Mouse (Mus musculus) adrenal gland, postnatal 10 days (tissue): ENCODE measurements around the gene Snrnp200. TPM values are rescaled to one million over a fixed set of nuclear protein-coding genes. Genes with fewer than 3 reads are reported as not detected.
A peak's percentile ranks its signal among the peaks of the same experiment; 100 is the strongest.
"Not testable (repeated sequence)": the region's sequence is repeated elsewhere in the genome, so short reads cannot be mapped to it uniquely, and the experiment has no call there.

Experiments
- DNase-seq: peaks from one replicate; pipeline ENCODE4 v3.0.0; 2021; ENCODE audit warnings: mixed read lengths
- total RNA-seq, 2 experiments: library from RNA; stranded (reverse); gene quantifications; 2 replicates each; pipeline ENCODE4 v1.2.3; 2021

The Snrnp200 gene
- total RNA-seq, 2 experiments from 2014 or later, result 58.9 to 70.8 TPM

DNA sequence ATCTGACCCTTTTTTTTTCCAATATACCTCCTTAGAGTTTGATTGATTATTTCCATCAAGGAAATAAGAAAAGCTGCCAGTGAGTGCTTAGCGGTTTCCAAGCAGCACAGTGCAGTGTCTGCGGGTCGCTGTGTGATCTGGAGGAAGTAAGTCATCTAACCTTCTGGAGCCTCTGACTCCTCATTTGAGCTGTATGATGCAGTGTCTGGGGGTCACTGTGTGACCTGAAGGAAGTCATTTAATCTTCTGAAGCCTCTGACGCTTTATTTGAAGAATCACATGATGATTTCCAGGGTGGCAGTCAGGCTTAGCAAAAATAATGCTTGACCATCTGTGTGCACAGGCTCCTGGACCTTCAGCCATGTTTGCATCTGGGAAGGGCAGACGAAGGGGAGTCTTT, 44.6 kb downstream of the Snrnp200 start:
- DNase-seq, result no peak

DNA sequence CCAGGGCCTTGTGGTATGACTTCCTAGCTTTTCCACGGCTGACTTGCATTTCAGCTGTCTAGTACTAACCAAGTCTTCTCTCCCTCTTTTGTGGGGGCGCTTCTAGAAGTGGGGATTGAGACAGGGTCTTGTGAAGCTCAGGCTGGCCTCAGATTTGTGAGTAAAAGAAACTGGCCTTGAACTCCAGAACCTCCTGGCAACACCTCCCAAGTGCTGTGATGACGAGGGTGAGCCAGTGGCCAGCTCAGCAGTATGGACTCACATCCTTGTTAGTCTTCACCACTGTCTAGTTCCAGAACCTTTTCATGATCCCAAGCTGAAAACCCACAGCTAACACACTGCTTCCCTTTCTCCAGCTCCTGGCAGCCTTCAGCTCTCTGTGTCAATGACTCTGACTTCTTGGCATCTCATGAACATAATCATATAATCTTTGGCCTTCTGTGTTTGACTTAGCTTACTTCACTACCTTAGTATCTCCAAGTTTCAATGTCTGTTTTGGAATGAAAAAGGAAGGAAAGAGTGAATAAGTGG, 46.5 kb downstream of the Snrnp200 start:
- DNase-seq, result no peak

DNA sequence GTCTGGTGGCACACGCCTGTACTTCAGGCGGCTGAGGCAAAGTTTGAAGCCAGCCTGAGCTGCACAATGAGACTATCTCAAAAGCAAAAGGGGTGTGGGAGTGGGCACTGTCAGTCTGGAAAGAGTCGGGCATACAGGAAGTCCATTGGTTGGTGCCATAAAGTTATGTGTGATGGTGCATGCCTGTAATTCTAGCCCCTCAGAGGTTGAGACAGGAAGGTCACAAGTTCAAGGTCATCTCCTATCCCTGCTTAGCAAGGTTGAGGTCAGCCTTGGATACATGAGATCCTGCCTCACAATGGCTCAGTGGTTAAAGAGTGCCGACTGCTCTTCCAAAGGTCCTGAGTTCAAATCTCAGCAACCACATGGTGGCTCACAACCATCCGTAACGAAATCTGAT, 47.1 kb downstream of the Snrnp200 start:
- no peak for DNase-seq

DNA sequence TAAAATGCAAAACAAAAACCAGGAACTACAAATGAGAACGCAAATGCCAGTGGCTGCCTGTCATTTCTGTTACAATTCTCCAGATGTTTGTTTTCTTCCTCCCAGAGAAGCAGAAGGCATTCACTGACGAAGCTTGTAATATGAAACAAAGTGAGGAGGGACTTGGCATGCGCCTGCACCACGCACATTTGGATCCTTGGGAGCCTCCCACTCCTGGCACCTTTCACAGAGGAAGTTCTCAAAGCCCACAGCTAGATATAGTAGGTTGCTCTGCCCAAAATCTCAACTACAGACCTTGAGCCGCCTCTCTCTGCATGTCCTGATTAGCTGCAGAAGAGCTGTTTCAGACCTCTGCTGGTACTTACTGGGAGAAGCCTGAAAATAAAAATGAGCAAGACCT, 51.2 kb downstream of the Snrnp200 start:
- DNase-seq, result no peak

DNA sequence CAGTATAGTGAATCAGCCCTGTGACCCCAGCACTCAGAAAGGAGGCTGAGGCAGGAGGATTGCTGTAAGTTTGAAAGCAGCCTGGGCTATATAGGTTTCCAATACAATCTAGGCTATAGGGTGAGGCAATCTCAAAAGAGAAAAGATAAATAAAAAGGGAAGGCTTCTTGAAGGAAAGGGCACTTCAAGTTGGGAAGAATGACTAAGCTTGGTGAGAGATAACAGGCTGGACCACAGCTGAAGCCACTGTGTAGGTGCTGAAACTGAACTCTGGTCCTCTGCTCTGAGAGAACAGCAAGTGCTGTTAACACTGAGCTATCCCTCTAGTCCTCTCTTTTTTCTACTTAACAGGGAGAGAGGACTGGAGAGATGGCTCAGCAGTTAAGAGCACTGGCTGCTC, 54.3 kb downstream of the Snrnp200 start:
- DNase-seq, result no peak

DNA sequence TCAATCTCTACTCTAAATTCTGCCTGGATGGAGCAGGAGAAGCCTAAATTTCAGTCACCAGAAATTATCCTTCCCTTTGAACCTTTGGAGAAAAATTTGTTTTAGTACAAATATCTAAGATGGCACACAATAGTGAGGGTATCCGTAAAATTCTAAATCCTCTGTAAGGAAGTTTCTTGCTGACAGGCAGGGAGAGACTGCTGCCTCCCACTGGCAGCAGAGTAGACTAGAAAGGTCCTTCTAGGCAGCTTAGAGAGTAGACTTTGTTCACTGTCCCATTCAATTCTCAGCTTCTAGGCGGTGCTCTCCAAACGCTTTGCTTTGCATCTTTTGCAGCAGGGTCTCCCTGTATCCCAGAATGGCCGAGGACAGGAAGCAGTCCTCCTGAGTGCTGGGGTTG, 59.7 kb downstream of the Snrnp200 start:
- DNase-seq, result no peak

DNA sequence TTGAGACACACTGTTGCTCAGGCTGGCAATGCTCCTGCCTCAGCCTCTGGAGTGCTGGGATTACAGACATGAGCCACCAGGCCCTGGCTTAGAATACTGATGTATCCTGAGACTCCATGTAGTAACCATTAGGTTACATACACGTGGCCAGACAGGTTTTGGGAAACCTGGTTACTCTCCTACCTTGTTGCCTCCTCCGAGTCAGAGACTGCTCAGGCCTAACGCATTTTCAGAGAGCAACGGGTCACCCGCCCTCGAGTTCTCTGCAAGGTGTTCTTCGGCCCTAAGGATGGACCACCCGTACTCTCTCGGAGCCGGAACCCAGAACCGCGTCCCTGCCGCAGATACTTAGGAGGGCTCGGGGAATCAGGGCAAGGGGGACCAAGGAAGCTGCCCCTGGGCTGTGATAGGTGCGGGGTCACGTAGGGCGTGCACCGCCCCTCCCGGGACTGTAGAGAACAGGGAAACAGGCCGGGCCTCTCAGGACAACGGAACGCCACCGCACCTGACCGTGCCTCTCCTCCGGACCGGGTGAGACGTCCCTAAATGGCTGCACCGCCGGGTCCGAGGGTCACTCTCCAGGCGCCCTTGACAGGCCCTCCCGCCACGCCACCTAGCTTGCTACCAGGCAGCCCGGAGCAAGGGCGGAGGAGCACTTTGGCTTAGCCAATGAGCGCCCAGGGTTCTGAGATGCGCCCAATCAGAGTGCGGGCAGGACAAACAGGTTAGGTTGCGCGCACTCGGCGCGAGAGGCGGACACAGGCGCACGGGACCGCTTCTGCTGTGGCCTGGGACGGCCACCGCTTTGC, 61.5 kb downstream of the Snrnp200 start, which contains the start of gene Stard7:
Gene Stard7 (plus strand): TSS at position 728 of the 809 bp plus-strand sequence.
- DNase-seq, result peak; percentile 98

DNA sequence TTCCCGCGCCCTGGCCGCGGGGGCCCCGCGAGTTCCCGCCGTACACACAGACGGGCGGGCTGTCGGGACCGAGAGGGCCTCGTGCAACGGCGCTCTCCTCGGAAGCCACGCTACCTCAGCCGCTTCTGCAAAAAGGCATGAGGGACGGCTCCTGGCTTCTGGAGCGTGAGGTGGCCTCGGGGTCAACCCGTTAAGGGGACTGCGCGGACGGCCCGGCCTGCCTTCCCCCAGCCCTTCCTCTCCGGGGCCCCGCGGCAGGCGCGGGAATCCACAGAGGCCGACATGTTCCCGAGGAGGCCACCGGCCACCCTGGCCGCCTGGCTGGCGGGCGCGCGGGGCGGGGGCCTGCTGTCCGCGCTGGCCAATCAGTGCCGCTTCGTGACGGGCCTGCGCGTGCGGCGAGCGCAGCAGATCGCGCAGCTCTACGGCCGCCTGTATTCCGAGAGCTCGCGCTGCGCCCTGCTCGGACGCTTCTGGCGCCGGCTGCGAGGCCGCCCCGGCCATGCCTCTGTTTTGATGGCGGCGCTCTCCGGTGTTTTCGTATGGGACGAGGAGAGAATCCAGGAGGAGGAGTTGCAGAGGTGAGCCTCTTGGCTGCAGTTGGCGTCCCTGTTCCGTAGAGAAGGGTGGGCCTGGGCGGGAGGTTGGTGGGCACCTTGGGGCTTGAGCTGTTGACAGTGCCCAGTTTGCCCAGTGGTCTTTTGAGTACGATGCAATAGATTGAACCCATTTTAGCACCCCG, 62.3 kb downstream of the Snrnp200 start:
- DNase-seq, result peak; percentile 94

DNA sequence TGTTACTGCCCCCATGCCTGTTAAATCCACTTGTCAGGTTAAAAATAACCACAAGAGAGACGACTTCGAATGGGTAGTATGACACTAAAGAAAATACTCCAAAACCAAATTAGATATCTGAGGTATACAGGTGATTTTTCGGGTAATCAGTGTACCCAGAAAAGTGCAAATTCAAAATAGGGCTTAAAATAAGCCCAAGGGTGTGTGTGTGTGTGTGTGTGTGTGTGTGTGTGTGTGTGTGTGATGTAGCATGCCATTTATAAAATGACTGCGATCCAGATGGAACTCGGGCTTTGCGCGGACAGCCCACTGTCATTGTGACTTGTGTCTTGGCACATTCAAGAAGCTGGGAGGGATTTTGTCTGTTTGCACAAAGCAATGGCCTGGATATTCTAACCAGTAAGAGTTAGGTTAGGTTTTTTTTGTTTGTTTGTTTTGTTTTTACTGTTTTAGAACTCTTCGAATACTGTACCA, 62.9 kb downstream of the Snrnp200 start:
- DNase-seq, result peak; percentile 60

DNA sequence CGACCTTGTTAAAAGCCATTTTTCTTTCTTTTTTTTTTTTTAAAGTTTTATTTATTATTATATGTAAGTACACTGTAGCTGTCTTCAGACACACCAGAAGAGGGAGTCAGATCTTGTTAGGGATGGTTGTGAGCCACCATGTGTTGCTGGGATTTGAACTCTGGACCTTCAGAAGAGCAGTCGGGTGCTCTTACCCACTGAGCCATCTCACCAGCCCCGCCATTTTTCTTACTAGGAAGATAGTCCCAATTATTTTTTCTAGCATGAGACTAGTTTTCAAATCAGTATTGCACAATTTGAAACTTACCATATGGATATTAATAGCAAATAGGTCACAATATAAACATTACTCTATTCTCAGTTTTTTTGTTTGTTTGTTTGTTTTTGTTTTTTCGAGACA, 63.9 kb downstream of the Snrnp200 start:
- not testable (repeated sequence) for DNase-seq

DNA sequence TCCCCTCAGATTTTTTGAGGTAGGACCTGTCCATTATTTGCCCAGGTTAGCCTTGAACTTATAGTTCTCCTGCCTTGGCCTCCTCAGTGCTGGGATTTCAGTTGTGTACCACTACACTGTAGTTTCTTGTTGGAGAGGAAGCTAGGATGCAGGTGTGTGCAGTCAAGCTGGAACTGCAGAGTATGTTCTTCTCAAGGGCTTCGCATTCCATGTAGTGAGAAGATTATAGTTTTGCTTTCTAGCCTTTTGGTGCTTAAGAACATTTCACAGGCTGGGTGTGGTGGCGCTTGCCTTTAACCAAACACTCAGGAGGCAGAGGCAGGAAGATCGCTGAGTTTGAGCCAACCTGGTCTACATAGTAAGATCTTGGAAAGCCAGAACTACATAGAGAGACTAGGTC, 64.6 kb downstream of the Snrnp200 start:
- DNase-seq, result no peak

DNA sequence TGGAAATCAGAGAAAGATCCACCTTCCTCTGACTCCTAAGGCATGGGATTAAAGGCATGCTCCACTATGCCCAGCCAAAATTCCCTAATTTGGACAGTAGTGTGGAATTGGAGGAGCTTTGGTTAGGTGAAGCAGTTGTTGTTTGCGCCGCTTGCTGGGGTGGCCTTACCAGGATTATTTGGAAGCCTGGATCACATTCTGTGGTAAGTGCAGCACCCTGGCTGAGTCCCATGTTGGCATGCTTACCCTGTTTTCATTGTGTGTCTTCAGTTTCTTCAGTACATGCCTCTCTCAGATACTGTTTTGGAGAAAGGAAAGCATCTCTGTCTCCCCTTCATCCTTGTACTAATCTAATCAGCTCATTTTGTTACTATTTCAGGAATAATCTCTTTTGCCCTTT, 66.4 kb downstream of the Snrnp200 start:
- DNase-seq, result no peak

DNA sequence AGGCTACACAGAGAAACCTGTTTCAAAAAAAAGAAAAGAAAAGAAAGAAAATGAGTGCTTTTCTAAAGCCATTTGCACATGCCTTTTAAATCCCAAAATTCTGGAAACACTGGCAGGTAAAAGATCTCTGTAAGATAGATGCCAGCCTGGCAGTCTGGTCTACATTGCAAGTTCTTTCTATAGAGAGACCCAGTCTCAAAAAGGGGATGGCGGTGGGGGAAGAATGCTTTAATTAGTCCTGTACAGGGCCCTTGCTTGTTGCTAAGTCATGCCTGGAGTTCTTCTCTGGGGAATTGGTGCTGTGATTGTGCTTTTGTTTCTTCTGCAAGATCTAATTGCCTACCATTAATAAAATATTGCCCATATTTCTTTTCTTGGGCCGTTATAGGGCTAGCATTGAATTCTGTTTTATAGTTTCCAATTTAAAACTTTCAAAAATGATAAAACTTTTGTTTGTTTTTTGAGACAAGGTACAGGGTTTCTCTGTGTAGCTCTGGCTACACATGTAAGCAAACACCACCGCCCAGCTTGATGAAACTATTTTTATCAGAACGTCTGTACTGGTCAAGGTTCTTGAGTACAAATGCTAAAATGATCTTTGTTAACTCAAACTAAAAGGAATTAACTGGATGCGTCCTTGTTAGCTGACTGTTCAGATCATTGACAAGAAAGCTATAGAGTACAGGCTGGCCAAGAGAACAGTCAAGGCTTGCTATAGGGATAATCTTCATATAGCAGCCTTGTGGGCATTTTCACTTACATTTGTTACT, 67.5 kb downstream of the Snrnp200 start:
- no peak for DNase-seq

DNA sequence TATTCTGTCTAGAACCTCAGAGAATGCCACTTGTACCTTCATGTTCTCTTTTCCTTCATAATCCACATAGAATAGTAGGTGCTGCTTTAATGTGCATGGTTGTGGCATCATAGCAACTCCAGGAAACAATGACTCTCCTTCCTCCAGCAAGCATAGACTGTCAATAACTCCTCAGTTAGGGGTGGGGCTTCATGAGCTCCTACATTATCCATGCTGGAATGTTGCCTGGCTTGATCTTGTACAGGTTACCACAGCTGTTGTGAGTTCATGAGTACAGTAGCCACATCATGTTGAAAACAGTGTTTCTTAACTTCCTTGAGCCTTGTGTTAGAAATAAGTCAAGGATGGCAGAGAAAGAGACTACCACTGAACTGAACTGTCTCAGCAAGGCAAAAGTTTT, 70.0 kb downstream of the Snrnp200 start:
- DNase-seq, result no peak

Other genes starting within 250 kb of the Snrnp200 start
- gene Ap4e1, start 199.7 kb upstream of the Snrnp200 start, total RNA-seq, result 10 to 100 TPM in 1 of 2 experiments, 1 to 10 TPM in 1; 8.9 to 12.8 TPM
- gene Blvra, start 137.7 kb upstream of the Snrnp200 start, total RNA-seq, result 10 to 100 TPM; 38.7 to 39.9 TPM
- 10 to 100 TPM; 15.8 to 18.3 TPM for gene Ncaph, start 74.4 kb upstream of the Snrnp200 start, total RNA-seq
- 10 to 100 TPM; 13.2 to 13.8 TPM for gene Itpripl1, start 64.9 kb upstream of the Snrnp200 start, total RNA-seq
- gene 1810024B03Rik, start 106 bp upstream of the Snrnp200 start, total RNA-seq, result 1 to 10 TPM; 1.3 to 1.8 TPM
- 10 to 100 TPM; 85.9 to 93.7 TPM for gene Ciao1, start 39.4 kb downstream of the Snrnp200 start, total RNA-seq
- gene Tmem127, start 39.5 kb downstream of the Snrnp200 start, total RNA-seq, result 10 to 100 TPM; 55.4 to 56.4 TPM
- 100 to 1,000 TPM; 143 to 175 TPM for gene Stard7, start 61.8 kb downstream of the Snrnp200 start, total RNA-seq
- 1 to 10 TPM; 4.2 to 5.5 TPM for gene Dusp2, start 127.8 kb downstream of the Snrnp200 start, total RNA-seq
- under 1 TPM in 1 of 2 experiments, not detected in 1; 0.21 TPM for gene Astl, start 130.3 kb downstream of the Snrnp200 start, total RNA-seq
- 1 to 10 TPM; 2.6 to 2.7 TPM for gene Adra2b, start 154.8 kb downstream of the Snrnp200 start, total RNA-seq
- gene Gpat2, start 216.8 kb downstream of the Snrnp200 start, total RNA-seq, result under 1 TPM; 0.48 to 0.58 TPM
- gene Fahd2a, start 236.2 kb downstream of the Snrnp200 start, total RNA-seq, result 10 to 100 TPM; 44.4 to 52.4 TPM